Mouse (Mus musculus): ENCODE results near the gene Pex12. TPM values are rescaled to one million over a fixed set of nuclear protein-coding genes. Genes with fewer than 3 reads are reported as not detected.

Pex12 gene
- polyA plus RNA-seq, 1 experiment from 2014 or later: 12.3 TPM

- H3K27me3 ChIP-seq: no peaks in the 10 kb centered on the region
- H3K4me1 ChIP-seq: peaks cover 36% of the 10 kb centered on the region
- peaks cover 4% of the 10 kb centered on the region for H3K36me3 ChIP-seq
- H3K9ac ChIP-seq: no peak overlapping the region
- H3K9me3 ChIP-seq: no peaks in the 10 kb centered on the region
- no peak for ATAC-seq (ENCODE audit: borderline replicate concordance, extremely low read depth, low FRiP score, low TSS enrichment)
- H3K4me2 ChIP-seq: no peak overlapping the region
- H3K4me3 ChIP-seq: no peak overlapping the region
- WGBS: 71% methylated on average over 2 of the region's 2 CpGs
- H3K27ac ChIP-seq: no peak overlapping the region
These were observed 955 bp downstream of the Pex12 start for GRCm38 (mm10) chr11:83301431-83301831.

- WGBS: 87% methylated on average over 9 of the region's 9 CpGs
- H3K4me1 ChIP-seq: peaks cover 35% of the 10 kb centered on the region
- no peak for ATAC-seq (ENCODE audit: borderline replicate concordance, extremely low read depth, low FRiP score, low TSS enrichment)
- no peaks in the 10 kb centered on the region for H3K27me3 ChIP-seq
- no peaks in the 10 kb centered on the region for H3K9me3 ChIP-seq
- H3K9ac ChIP-seq: no peak overlapping the region
- H3K27ac ChIP-seq: no peak overlapping the region
- peaks cover 19% of the 10 kb centered on the region for H3K36me3 ChIP-seq
- H3K4me2 ChIP-seq: peak overlapping the region; percentile 62; the same call in 1 of the 2 replicates
- H3K4me3 ChIP-seq: no peak overlapping the region; the same call in 1 of the 2 replicates
These were observed 2.7 kb downstream of the Pex12 start for GRCm38 (mm10) chr11:83299724-83300123.

- Histone ChIP-seq H3K9ac (peak within 1 kb of the TSS; percentile 86), H3K27me3 (no peaks in the 10 kb centered on the region), H3K36me3 (peaks cover 19% of the 10 kb centered on the region), H3K4me2 (peak within 1 kb of the TSS; percentile 62), H3K9me3 (no peaks in the 10 kb centered on the region), H3K4me3 (peak within 1 kb of the TSS; percentile 90), H3K4me1 (peaks cover 28% of the 10 kb centered on the region), H3K27ac (peak within 1 kb of the TSS; percentile 92)
- 1% methylated on average over 56 of the region's 56 CpGs for WGBS
- peak; percentile 91 for ATAC-seq (ENCODE audit: borderline replicate concordance, extremely low read depth, low FRiP score, low TSS enrichment)
These were observed 3.9 kb downstream of the Pex12 start, which contains the start of gene Ap2b1 for GRCm38 (mm10) chr11:83298225-83299195. Ap2b1 (plus strand) TSS chr11:83299024.

- no peak for ATAC-seq (ENCODE audit: borderline replicate concordance, extremely low read depth, low FRiP score, low TSS enrichment)
- Histone ChIP-seq H3K36me3 (peaks cover 19% of the 10 kb centered on the region), H3K4me3 (peak overlapping the region; percentile 90), H3K4me2 (peak overlapping the region; percentile 62), H3K9me3 (no peaks in the 10 kb centered on the region), H3K4me1 (peaks cover 30% of the 10 kb centered on the region), H3K27me3 (no peaks in the 10 kb centered on the region), H3K27ac (0 out of 2 replicates have a peak overlapping the region, but pooled peaks have one; percentile 3), H3K9ac (peak overlapping the region; percentile 86)
- WGBS: 74% methylated on average over 6 of the region's 6 CpGs
These were observed 4.6 kb downstream of the Pex12 start for GRCm38 (mm10) chr11:83297816-83298215.

GRCm38 (mm10) chr11:83294133-83294532 lies 8.3 kb downstream of the Pex12 start:
- no peak overlapping the region for H3K4me2 ChIP-seq
- ATAC-seq (ENCODE audit: borderline replicate concordance, extremely low read depth, low FRiP score, low TSS enrichment): no peak
- no peak overlapping the region for H3K27ac ChIP-seq
- no peak overlapping the region for H3K9ac ChIP-seq
- H3K36me3 ChIP-seq: peaks cover 19% of the 10 kb centered on the region
- H3K4me1 ChIP-seq: peaks cover 27% of the 10 kb centered on the region
- H3K9me3 ChIP-seq: no peaks in the 10 kb centered on the region
- 90% methylated on average over 2 of the region's 2 CpGs for WGBS
- H3K4me3 ChIP-seq: no peak overlapping the region
- H3K27me3 ChIP-seq: no peaks in the 10 kb centered on the region

GRCm38 (mm10) chr11:83293182-83293581 lies 9.2 kb downstream of the Pex12 start:
- Histone ChIP-seq H3K4me2 (peak overlapping the region; percentile 61), H3K27ac (no peak overlapping the region), H3K36me3 (peaks cover 19% of the 10 kb centered on the region), H3K9ac (peak overlapping the region; percentile 65), H3K4me3 (peak overlapping the region; percentile 57), H3K4me1 (peaks cover 26% of the 10 kb centered on the region), H3K9me3 (no peaks in the 10 kb centered on the region), H3K27me3 (no peaks in the 10 kb centered on the region)
- WGBS: 85% methylated on average over 1 of the region's 1 CpGs
- no peak for ATAC-seq (ENCODE audit: borderline replicate concordance, extremely low read depth, low FRiP score, low TSS enrichment)

- H3K27ac ChIP-seq: peak overlapping the region; percentile 48; the same call in 1 of the 2 replicates
- peak overlapping the region; percentile 61 for H3K4me2 ChIP-seq
- H3K4me3 ChIP-seq: peak overlapping the region; percentile 57
- no peaks in the 10 kb centered on the region for H3K27me3 ChIP-seq
- WGBS: 1% methylated on average over 5 of the region's 5 CpGs
- ATAC-seq (ENCODE audit: borderline replicate concordance, extremely low read depth, low FRiP score, low TSS enrichment): no peak
- peak overlapping the region; percentile 65 for H3K9ac ChIP-seq
- no peaks in the 10 kb centered on the region for H3K9me3 ChIP-seq
- peaks cover 19% of the 10 kb centered on the region for H3K36me3 ChIP-seq
- peaks cover 16% of the 10 kb centered on the region for H3K4me1 ChIP-seq
These were observed 10.2 kb downstream of the Pex12 start for GRCm38 (mm10) chr11:83292251-83292587.

- H3K4me1 ChIP-seq: peaks cover 14% of the 10 kb centered on the region
- peak overlapping the region; percentile 57 for H3K4me3 ChIP-seq
- peaks cover 16% of the 10 kb centered on the region for H3K36me3 ChIP-seq
- ATAC-seq (ENCODE audit: borderline replicate concordance, extremely low read depth, low FRiP score, low TSS enrichment): peak; percentile 100
- WGBS: under 1% methylated on average over 38 of the region's 38 CpGs
- H3K9me3 ChIP-seq: no peaks in the 10 kb centered on the region
- H3K9ac ChIP-seq: peak overlapping the region; percentile 65
- H3K27ac ChIP-seq: peak overlapping the region; percentile 76
- H3K4me2 ChIP-seq: peak overlapping the region; percentile 61
- no peaks in the 10 kb centered on the region for H3K27me3 ChIP-seq
These were observed 10.8 kb downstream of the Pex12 start for GRCm38 (mm10) chr11:83291375-83292250.

GRCm38 (mm10) chr11:83289633-83290032 lies 12.8 kb downstream of the Pex12 start:
- Histone ChIP-seq H3K9ac (no peak overlapping the region), H3K9me3 (no peaks in the 10 kb centered on the region), H3K36me3 (no peaks in the 10 kb centered on the region), H3K4me2 (no peak overlapping the region), H3K4me1 (peaks cover 14% of the 10 kb centered on the region), H3K4me3 (no peak overlapping the region), H3K27me3 (no peaks in the 10 kb centered on the region), H3K27ac (no peak overlapping the region)
- ATAC-seq (ENCODE audit: borderline replicate concordance, extremely low read depth, low FRiP score, low TSS enrichment): no peak
- 78% methylated on average over 2 of the region's 2 CpGs for WGBS

- H3K27me3 ChIP-seq: no peaks in the 10 kb centered on the region
- H3K9ac ChIP-seq: no peak overlapping the region
- 85% methylated on average over 5 of the region's 5 CpGs for WGBS
- H3K4me2 ChIP-seq: no peak overlapping the region
- H3K4me3 ChIP-seq: no peak overlapping the region
- ATAC-seq (ENCODE audit: borderline replicate concordance, extremely low read depth, low FRiP score, low TSS enrichment): no peak
- peaks cover 14% of the 10 kb centered on the region for H3K4me1 ChIP-seq
- H3K36me3 ChIP-seq: no peaks in the 10 kb centered on the region
- H3K27ac ChIP-seq: no peak overlapping the region
- no peaks in the 10 kb centered on the region for H3K9me3 ChIP-seq
These were observed 13.3 kb downstream of the Pex12 start for GRCm38 (mm10) chr11:83289036-83289435.

GRCm38 (mm10) chr11:83286566-83286965 lies 15.8 kb downstream of the Pex12 start, which contains the start of gene Slfn14:
Slfn14 (minus strand) TSS chr11:83286726.
- H3K4me1 ChIP-seq: no peaks in the 10 kb centered on the region
- no peaks in the 10 kb centered on the region for H3K27me3 ChIP-seq
- no peak within 1 kb of the TSS for H3K27ac ChIP-seq
- 65% methylated on average over 1 of the region's 1 CpGs for WGBS
- no peaks in the 10 kb centered on the region for H3K9me3 ChIP-seq
- no peaks in the 10 kb centered on the region for H3K36me3 ChIP-seq
- H3K9ac ChIP-seq: no peak within 1 kb of the TSS
- no peak within 1 kb of the TSS for H3K4me3 ChIP-seq
- H3K4me2 ChIP-seq: no peak within 1 kb of the TSS
- ATAC-seq (ENCODE audit: borderline replicate concordance, extremely low read depth, low FRiP score, low TSS enrichment): no peak

All from lung, embryonic 15.5 days (tissue).